Mouse (Mus musculus): ENCODE results near the gene Olfr1396. TPM values are rescaled to one million over a fixed set of nuclear protein-coding genes. Genes with fewer than 3 reads are reported as not detected.
A peak's percentile ranks its signal among the peaks of the same experiment; 100 is the strongest.

Gene Olfr1396
- polyA plus RNA-seq (2015; fragmentation: Nextera tagmentation; extraction: Ambion mirVana), result not detected in 2 replicates

DNA sequence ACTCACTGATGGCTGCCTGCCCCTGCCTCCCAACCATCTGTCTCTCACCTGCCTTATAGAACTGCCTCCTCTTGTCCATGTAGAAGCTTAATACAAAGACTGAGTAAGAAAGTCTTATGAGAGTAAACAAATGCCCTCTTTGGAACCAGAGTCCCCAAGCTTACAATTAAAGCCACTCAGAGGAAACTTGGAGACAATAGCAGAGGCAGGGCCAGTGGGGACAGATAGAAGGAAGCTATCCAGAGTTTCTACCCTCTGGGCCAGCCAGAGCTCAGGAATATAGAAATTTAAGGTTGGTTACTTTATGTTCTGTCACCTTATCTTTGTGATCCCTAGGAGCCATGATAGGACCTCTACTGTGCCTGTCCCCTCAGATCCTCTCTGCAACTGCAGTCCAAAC is at the start of gene Olfr1396:
Olfr1396 (minus strand) TSS at position 101 of the 400 bp plus-strand sequence.
- H3K9ac ChIP-seq (ENCODE audit: low read depth, low read length), result no peak within 1 kb of the TSS
- H3K4me3 ChIP-seq (ENCODE audit: low read length), result no peak within 1 kb of the TSS
- no peak within 1 kb of the TSS for H3K27ac ChIP-seq (ENCODE audit: low read length)
- no peak for ATAC-seq
- no peaks in the 10 kb centered on the region for H3K27me3 ChIP-seq (replicated peaks; ENCODE audit: control insufficient read depth, insufficient read depth, low read length)
- no peak within 1 kb of the TSS for H3K4me2 ChIP-seq (ENCODE audit: low read depth, low read length)
- no peaks in the 10 kb centered on the region for H3K9me3 ChIP-seq (ENCODE audit: control insufficient read depth, low read length)
- no peaks in the 10 kb centered on the region for H3K4me1 ChIP-seq (ENCODE audit: control insufficient read depth, insufficient read depth, low read length)
- H3K36me3 ChIP-seq (ENCODE audit: control insufficient read depth, insufficient read depth, low read length), result no peaks in the 10 kb centered on the region

DNA sequence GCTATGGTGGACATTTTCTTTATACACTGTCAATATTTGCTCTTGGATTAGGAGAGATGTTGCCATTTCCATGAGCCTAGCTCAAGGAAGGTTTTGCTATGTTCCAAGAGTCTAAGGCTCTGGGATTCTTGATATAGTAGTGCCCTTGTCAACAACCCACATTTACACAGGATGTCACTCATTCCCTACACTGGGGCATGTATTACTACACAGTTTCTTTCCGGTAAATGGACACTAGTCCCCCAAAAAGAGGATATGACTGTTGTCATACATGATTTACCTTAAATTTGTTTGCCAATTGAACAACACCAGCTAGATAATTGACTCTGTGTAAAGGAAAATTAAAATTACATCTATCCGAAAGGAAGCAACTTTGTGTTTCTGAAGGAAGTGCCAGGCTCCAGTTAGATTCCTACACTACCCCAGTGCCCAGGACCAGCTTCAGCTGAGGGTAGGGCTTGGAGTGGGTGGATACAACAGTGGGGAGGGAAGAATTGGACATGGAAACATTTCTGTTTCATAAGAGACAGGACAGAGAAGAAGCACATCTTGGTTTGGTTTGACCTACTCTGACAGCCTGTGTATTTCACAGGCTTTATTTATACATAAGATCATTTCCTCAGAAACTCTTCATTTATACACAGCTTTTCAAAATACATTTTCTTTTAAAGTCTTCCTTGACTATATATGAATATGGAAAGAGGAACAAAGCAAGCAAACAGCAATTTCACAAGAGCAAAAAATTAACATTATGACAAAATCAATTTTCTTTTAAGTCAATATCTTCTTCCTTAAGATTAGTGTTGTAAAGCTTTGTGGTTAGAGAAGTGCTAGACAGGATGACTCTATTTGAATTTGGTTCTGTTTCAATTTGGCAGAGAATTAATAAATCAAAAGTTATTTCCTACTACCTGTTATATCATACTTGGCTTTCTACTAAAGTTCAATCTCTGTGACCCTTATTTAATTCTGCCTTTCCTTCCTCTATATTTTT is 42.4 kb upstream of the Olfr1396 start:
- WGBS, result 78% methylated on average over 2 of the region's 2 CpGs
- Histone ChIP-seq H3K4me3 (ENCODE audit: low read length) (no peak overlapping the region), H3K27ac (ENCODE audit: low read length) (no peak overlapping the region), H3K36me3 (ENCODE audit: control insufficient read depth, insufficient read depth, low read length) (no peaks in the 10 kb centered on the region), H3K4me2 (ENCODE audit: low read depth, low read length) (no peak overlapping the region), H3K27me3 (replicated peaks; ENCODE audit: control insufficient read depth, insufficient read depth, low read length) (no peaks in the 10 kb centered on the region), H3K9ac (ENCODE audit: low read depth, low read length) (no peak overlapping the region), H3K9me3 (ENCODE audit: control insufficient read depth, low read length) (no peaks in the 10 kb centered on the region), H3K4me1 (ENCODE audit: control insufficient read depth, insufficient read depth, low read length) (no peaks in the 10 kb centered on the region)
- ATAC-seq, result no peak

DNA sequence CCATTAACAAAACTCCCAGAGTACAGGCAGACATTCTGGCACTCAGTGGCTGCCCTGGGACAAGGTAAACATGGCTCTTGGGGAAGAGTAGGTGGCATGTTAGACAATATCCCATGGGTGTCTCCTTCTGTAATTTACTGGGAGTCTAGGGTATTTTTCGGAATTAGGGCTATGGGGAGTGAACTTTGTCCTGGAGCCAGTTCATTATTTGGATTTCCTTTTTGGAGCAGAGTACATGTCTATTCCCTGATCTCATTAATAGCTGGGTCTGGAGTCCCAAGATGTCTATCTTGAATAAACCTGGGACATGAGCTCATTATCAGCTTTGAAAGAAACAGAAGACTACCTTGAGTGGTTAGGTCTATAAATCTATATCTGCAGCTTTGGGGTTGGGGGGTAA is 39.4 kb upstream of the Olfr1396 start, which contains the start of gene Olfr1394:
Olfr1394 (plus strand) TSS at position 301 of the 400 bp plus-strand sequence.
- no peak within 1 kb of the TSS for H3K9ac ChIP-seq (ENCODE audit: low read depth, low read length)
- no peaks in the 10 kb centered on the region for H3K4me1 ChIP-seq (ENCODE audit: control insufficient read depth, insufficient read depth, low read length)
- no peaks in the 10 kb centered on the region for H3K27me3 ChIP-seq (replicated peaks; ENCODE audit: control insufficient read depth, insufficient read depth, low read length)
- no peak within 1 kb of the TSS for H3K27ac ChIP-seq (ENCODE audit: low read length)
- no peak within 1 kb of the TSS for H3K4me3 ChIP-seq (ENCODE audit: low read length)
- H3K4me2 ChIP-seq (ENCODE audit: low read depth, low read length), result no peak within 1 kb of the TSS
- H3K36me3 ChIP-seq (ENCODE audit: control insufficient read depth, insufficient read depth, low read length), result no peaks in the 10 kb centered on the region
- WGBS, result 95% methylated on average over 1 of the region's 1 CpGs
- no peaks in the 10 kb centered on the region for H3K9me3 ChIP-seq (ENCODE audit: control insufficient read depth, low read length)
- ATAC-seq, result no peak

DNA sequence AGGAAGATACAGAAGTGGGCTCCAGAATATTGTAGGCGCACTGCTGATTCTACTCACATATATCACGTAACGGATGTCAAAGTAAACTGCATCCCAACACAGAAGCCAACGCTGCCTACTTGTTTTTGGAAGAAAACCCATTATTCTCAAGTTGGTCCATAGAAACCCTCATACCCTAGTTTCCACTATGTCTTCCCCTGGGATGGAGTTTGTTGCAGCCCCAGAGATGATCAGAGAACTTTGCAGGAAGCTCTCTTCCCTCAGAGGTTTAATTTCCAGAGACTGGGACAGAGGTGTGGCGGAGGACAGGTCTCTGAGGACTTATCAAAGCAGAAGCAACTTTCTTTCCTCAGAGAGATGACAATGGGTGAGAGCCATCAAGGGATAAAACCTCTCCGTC is 27.3 kb upstream of the Olfr1396 start, which contains the start of gene Olfr1395:
Olfr1395 (plus strand) TSS at position 301 of the 400 bp plus-strand sequence.
- Histone ChIP-seq H3K4me2 (ENCODE audit: low read depth, low read length) (no peak within 1 kb of the TSS), H3K4me3 (ENCODE audit: low read length) (no peak within 1 kb of the TSS), H3K9ac (ENCODE audit: low read depth, low read length) (no peak within 1 kb of the TSS), H3K36me3 (ENCODE audit: control insufficient read depth, insufficient read depth, low read length) (no peaks in the 10 kb centered on the region), H3K27ac (ENCODE audit: low read length) (no peak within 1 kb of the TSS), H3K9me3 (ENCODE audit: control insufficient read depth, low read length) (no peaks in the 10 kb centered on the region), H3K27me3 (replicated peaks; ENCODE audit: control insufficient read depth, insufficient read depth, low read length) (no peaks in the 10 kb centered on the region), H3K4me1 (ENCODE audit: control insufficient read depth, insufficient read depth, low read length) (no peaks in the 10 kb centered on the region)
- 89% methylated on average over 6 of the region's 6 CpGs for WGBS
- no peak for ATAC-seq

DNA sequence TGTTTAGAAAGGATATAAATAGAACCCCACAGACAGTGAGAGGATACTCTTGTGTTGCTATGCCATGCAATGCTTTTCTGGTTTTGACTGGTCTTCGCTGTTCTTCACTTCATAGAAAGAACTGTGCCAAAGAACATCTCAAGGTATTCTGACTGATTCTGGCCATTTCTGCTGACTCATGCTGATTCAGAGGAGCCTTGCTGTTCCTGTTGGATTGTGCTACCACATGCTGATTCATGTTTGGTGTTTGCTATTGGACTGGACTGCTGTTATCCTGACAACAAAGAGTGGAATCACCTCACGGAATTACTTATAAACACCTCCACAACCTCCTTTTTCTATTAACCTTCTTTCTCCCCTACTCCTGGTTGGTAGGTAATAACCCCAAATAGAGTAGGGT is 9.5 kb upstream of the Olfr1396 start:
- H3K4me2 ChIP-seq (ENCODE audit: low read depth, low read length), result no peak overlapping the region
- no peak overlapping the region for H3K27ac ChIP-seq (ENCODE audit: low read length)
- ATAC-seq, result no peak
- no peaks in the 10 kb centered on the region for H3K36me3 ChIP-seq (ENCODE audit: control insufficient read depth, insufficient read depth, low read length)
- H3K9me3 ChIP-seq (ENCODE audit: control insufficient read depth, low read length), result no peaks in the 10 kb centered on the region
- H3K4me1 ChIP-seq (ENCODE audit: control insufficient read depth, insufficient read depth, low read length), result 0 out of 2 replicates have a peak, but pooled peaks cover 2% of the 10 kb centered on the region
- WGBS, result 89% methylated on average over 2 of the region's 2 CpGs
- no peak overlapping the region for H3K4me3 ChIP-seq (ENCODE audit: low read length)
- no peak overlapping the region for H3K9ac ChIP-seq (ENCODE audit: low read depth, low read length)
- H3K27me3 ChIP-seq (replicated peaks; ENCODE audit: control insufficient read depth, insufficient read depth, low read length), result no peaks in the 10 kb centered on the region

DNA sequence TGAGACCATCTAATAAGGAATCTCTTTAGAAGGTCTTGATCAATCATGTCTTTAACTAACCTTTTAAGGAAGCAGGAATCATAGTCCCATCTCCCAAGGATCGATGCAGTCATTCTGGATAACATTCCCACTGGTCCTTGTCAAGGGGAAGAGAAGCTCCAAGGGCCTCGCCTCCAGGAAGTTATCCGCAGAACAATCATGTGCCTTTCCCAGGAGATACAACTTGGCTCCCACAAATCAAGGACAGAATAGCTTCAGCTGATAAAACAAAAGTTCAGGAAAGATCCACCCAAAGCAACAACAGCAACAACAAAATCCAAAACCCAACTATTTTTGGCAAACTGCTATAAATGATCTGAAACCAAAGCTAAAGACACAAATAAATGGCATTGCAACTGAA is 5.0 kb upstream of the Olfr1396 start:
- no peak overlapping the region for H3K9ac ChIP-seq (ENCODE audit: low read depth, low read length)
- ATAC-seq, result no peak
- no peak overlapping the region for H3K4me3 ChIP-seq (ENCODE audit: low read length)
- H3K27me3 ChIP-seq (replicated peaks; ENCODE audit: control insufficient read depth, insufficient read depth, low read length), result no peaks in the 10 kb centered on the region
- H3K4me2 ChIP-seq (ENCODE audit: low read depth, low read length), result no peak overlapping the region
- H3K36me3 ChIP-seq (ENCODE audit: control insufficient read depth, insufficient read depth, low read length), result no peaks in the 10 kb centered on the region
- 79% methylated on average over 3 of the region's 3 CpGs for WGBS
- H3K4me1 ChIP-seq (ENCODE audit: control insufficient read depth, insufficient read depth, low read length), result no peaks in the 10 kb centered on the region
- H3K27ac ChIP-seq (ENCODE audit: low read length), result no peak overlapping the region
- H3K9me3 ChIP-seq (ENCODE audit: control insufficient read depth, low read length), result no peaks in the 10 kb centered on the region

DNA sequence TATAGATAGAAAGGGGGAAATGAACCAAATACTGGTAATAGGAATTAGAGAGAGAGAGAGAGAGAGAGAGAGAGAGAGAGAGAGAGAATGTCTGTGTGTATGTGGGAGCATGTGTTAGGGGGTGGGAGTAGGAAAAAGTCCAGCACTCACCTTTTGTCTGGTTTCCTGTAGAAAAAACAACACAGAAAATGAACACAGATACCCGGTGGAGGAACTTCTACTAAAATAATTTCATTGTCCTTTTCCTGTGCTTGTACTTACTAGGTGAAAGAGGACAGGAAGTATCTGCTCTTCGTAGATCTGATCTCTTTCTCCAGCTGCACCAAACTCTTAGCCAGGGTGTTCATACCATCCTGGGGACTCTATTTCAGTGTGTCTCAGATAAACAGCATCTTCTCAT is 516 bp downstream of the Olfr1396 start:
- Histone ChIP-seq H3K9me3 (ENCODE audit: control insufficient read depth, low read length) (no peaks in the 10 kb centered on the region), H3K27ac (ENCODE audit: low read length) (no peak overlapping the region), H3K4me1 (ENCODE audit: control insufficient read depth, insufficient read depth, low read length) (no peaks in the 10 kb centered on the region), H3K36me3 (ENCODE audit: control insufficient read depth, insufficient read depth, low read length) (no peaks in the 10 kb centered on the region), H3K4me3 (ENCODE audit: low read length) (no peak overlapping the region), H3K9ac (ENCODE audit: low read depth, low read length) (no peak overlapping the region), H3K4me2 (ENCODE audit: low read depth, low read length) (no peak overlapping the region), H3K27me3 (replicated peaks; ENCODE audit: control insufficient read depth, insufficient read depth, low read length) (no peaks in the 10 kb centered on the region)
- 48% methylated on average over 2 of the region's 2 CpGs for WGBS
- no peak for ATAC-seq

DNA sequence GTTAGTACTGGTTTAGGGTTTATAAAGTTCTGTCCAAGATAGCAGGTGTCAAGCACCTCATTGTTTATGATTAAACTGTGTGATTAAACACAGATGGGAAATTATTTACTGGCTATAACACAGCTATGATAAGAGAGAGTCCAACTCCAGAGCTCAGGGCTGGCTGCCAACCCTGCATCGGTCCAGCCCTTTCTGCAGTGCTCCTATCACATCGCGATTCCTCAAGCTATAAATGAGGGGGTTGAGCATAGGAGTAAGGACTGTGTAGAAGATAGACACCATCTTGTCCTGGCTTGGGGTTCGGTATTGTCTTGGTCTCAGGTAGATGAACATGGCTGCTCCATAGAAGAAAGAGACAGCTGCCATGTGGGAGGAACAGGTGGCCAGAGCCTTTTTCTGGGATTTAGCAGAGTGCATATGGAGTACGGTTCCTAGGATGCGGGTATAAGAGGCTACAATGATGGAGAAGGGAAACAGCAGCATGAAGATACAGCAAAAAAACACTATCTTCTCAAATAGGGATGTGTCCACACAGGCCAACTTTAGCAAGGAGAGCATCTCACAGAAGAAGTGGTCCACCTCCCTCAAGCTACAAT is 2.0 kb downstream of the Olfr1396 start:
- Histone ChIP-seq H3K27me3 (replicated peaks; ENCODE audit: control insufficient read depth, insufficient read depth, low read length) (no peaks in the 10 kb centered on the region), H3K4me2 (ENCODE audit: low read depth, low read length) (no peak overlapping the region), H3K9ac (ENCODE audit: low read depth, low read length) (no peak overlapping the region), H3K27ac (ENCODE audit: low read length) (no peak overlapping the region), H3K4me3 (ENCODE audit: low read length) (no peak overlapping the region), H3K9me3 (ENCODE audit: control insufficient read depth, low read length) (no peaks in the 10 kb centered on the region), H3K4me1 (ENCODE audit: control insufficient read depth, insufficient read depth, low read length) (no peaks in the 10 kb centered on the region), H3K36me3 (ENCODE audit: control insufficient read depth, insufficient read depth, low read length) (no peaks in the 10 kb centered on the region)
- ATAC-seq, result peak; percentile 82
- WGBS, result 59% methylated on average over 6 of the region's 6 CpGs

DNA sequence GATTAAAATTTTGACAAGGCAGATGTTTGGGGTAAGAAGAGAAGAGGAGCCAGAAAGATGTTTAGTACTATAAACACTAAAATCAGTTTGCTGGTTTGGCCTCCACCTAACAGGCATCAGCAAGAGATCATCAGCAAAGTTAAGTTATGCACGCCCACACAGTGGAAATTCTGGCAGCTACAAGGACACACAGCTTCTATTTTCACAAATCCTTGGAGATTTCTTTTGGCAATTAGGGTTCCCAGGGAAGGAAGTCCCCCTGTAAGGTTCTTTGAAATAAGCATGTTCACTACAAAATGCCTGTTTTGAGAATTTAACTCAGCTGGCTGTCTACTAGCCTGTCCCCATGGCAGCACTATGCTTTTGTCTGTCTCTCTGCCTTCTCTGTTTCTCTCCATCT is 3.7 kb downstream of the Olfr1396 start:
- Histone ChIP-seq H3K4me1 (ENCODE audit: control insufficient read depth, insufficient read depth, low read length) (no peaks in the 10 kb centered on the region), H3K4me2 (ENCODE audit: low read depth, low read length) (no peak overlapping the region), H3K9me3 (ENCODE audit: control insufficient read depth, low read length) (no peaks in the 10 kb centered on the region), H3K36me3 (ENCODE audit: control insufficient read depth, insufficient read depth, low read length) (no peaks in the 10 kb centered on the region), H3K27me3 (replicated peaks; ENCODE audit: control insufficient read depth, insufficient read depth, low read length) (no peaks in the 10 kb centered on the region), H3K9ac (ENCODE audit: low read depth, low read length) (no peak overlapping the region), H3K27ac (ENCODE audit: low read length) (no peak overlapping the region), H3K4me3 (ENCODE audit: low read length) (no peak overlapping the region)
- ATAC-seq, result no peak
- WGBS, result 62% methylated on average over 1 of the region's 1 CpGs

Data from intestine, embryonic 16.5 days (tissue).